Mouse (Mus musculus) G1E (cell line): ENCODE results near the gene Krit1. TPM values are rescaled to one million over a fixed set of nuclear protein-coding genes. Genes with fewer than 3 reads are reported as not detected.

ENCODE experiments used
- ATAC-seq: 2 replicates; pipeline ENCODE4 v1.8.0; 2016; ENCODE audit warnings: mild to moderate bottlenecking; ENCODE audit not compliant: insufficient number of reproducible peaks, poor library complexity, low FRiP score, severe bottlenecking; ENCODE audit errors: extremely low read depth
- DNase-seq: peaks from one replicate; pipeline ENCODE4 v3.0.0; 2012; ENCODE audit warnings: low spot score
- H3K27me3 ChIP-seq: 2 replicates; pipeline ENCODE4 v1.6.1; 2012; ENCODE audit warnings: mild to moderate bottlenecking, low read length, inconsistent platforms; ENCODE audit not compliant: insufficient read depth
- H3K36me3 ChIP-seq: replicated peaks from 2 replicates; pipeline ENCODE3; 2012; ENCODE audit warnings: mild to moderate bottlenecking, inconsistent platforms
- H3K4me1 ChIP-seq: 2 replicates; pipeline ENCODE4 v1.6.1; 2012; ENCODE audit warnings: low read depth, low read length, inconsistent platforms, mixed read lengths; ENCODE audit not compliant: insufficient read depth
- H3K4me3 ChIP-seq: 2 replicates; pipeline ENCODE4 v1.5.1; 2012; ENCODE audit warnings: low read depth, mild to moderate bottlenecking, inconsistent platforms, low read length, moderate library complexity, mixed read lengths
- H3K9me3 ChIP-seq: replicated peaks from 2 replicates; pipeline ENCODE4 v1.6.1; 2012; ENCODE audit warnings: inconsistent platforms
- CTCF ChIP-seq: IDR thresholded peaks from 2 replicates; pipeline ENCODE4 v1.5.1; 2012; ENCODE audit warnings: low read depth, low read length, inconsistent platforms, mixed read lengths
- GATA1 ChIP-seq: IDR thresholded peaks from 2 replicates; pipeline ENCODE4 v1.6.1; 2012; ENCODE audit warnings: borderline replicate concordance, low read length, inconsistent platforms, mixed read lengths
- GATA2 ChIP-seq: IDR thresholded peaks from 2 replicates; pipeline ENCODE4 v1.6.1; 2012; ENCODE audit warnings: low read depth, low read length, inconsistent platforms, borderline replicate concordance
- POLR2AphosphoS5 ChIP-seq: IDR thresholded peaks from 2 replicates; pipeline ENCODE4 v1.6.1; 2012; ENCODE audit warnings: low read depth, low read length, inconsistent platforms; ENCODE audit not compliant: insufficient replicate concordance
- TAL1 ChIP-seq: conservative IDR thresholded peaks from 2 replicates; pipeline ENCODE4 v1.6.1; 2012; ENCODE audit warnings: low read depth, low read length, inconsistent platforms, mixed read lengths
- polyA plus RNA-seq: library from polyadenylated mRNA; stranded (reverse); fragments of >175 nt; gene quantifications from 2 replicates; pipeline ENCODE4 v1.2.3, GENCODE M21; 2012
- total RNA-seq, 2 experiments: library from RNA; stranded (forward) in 1 of 2; stranded (reverse) in 1 of 2; fragments of 200-1000 nt in 1 of 2; fragments of >200 nt in 1 of 2; fragmentation: Nextera tagmentation in 1 of 2; gene quantifications; 2 replicates each; pipeline ENCODE4 v1.2.3; 2014 to 2017

The Krit1 gene
- total RNA-seq (2014; fragmentation: Nextera tagmentation) (156 and 166 TPM in 2 replicates), total RNA-seq (2017) (92.7 and 94.1 TPM in 2 replicates), polyA plus RNA-seq (8.2 and 8.4 TPM in 2 replicates)

DNA sequence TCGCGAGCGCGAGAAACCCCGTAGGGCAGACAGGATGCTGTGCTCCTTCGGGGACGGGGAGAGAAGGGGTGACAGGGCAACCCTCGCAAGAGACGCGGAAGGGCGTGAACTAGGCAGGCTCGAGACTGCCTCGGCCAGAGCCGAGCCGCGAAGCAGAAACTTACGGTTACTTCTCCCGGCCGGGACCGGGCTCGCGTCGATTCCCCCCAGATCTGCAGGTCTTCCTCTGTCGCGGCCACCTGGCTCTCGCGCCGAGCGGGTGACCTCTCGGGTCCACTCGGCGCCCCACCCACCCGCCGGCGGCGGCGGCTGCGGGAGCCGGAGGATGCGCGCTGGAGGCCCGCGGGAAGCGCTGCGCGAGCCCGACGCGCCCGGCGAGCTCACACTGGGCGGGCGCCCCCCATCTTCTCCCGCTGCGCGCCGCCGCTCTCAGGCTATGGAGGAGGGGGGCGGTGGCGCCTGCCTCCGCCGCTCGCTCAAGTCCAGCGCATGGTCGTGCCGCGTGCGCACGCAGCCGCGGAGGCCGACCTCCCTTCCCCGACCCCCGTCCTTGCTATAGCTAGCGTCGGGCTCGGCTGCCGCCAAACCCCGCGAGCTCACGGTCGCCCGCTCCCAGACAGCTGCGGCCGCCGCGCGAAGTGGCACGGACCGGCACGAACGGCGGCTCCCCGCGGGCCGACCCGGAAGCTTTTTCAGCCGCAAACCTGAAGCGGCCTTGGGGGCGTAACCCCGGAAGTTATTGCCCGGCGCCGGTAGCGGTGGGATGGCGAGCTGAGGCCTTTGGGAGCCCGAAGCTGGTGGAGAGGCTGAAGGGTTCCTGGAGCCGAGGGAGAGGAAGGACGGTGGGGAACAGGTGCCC lies at the start of gene Krit1, which contains the start of gene Ankib1:
Krit1 (plus strand) TSS at position 752 of the 859 bp plus-strand sequence.
Ankib1 (minus strand) TSS at position 493 of the 859 bp plus-strand sequence.
- peak within 1 kb of the TSS; percentile 97 for H3K4me3 ChIP-seq
- peak; percentile 61 for ATAC-seq
- peaks cover 23% of the 10 kb centered on the region for H3K4me1 ChIP-seq
- DNase-seq = peak; percentile 67
- H3K27me3 ChIP-seq = no peaks in the 10 kb centered on the region
- peaks cover 11% of the 10 kb centered on the region for H3K36me3 ChIP-seq
- TF ChIP-seq POLR2AphosphoS5 = no peak
- no peak for TF ChIP-seq GATA1
- no peak for TF ChIP-seq TAL1
- no peak for TF ChIP-seq GATA2
- no peak for TF ChIP-seq CTCF
- H3K9me3 ChIP-seq = no peaks in the 10 kb centered on the region

- no peak overlapping the region for H3K4me3 ChIP-seq
- TF ChIP-seq TAL1 (no peak), GATA2 (no peak), POLR2AphosphoS5 (no peak), GATA1 (no peak), CTCF (no peak)
- ATAC-seq = no peak
- peaks cover 31% of the 10 kb centered on the region for H3K36me3 ChIP-seq
- H3K27me3 ChIP-seq = no peaks in the 10 kb centered on the region
- no peaks in the 10 kb centered on the region for H3K9me3 ChIP-seq
- DNase-seq = no peak
- 0 out of 2 replicates have a peak, but pooled peaks cover 2% of the 10 kb centered on the region for H3K4me1 ChIP-seq
These were observed 31.5 kb upstream of the Krit1 start for GRCm38 (mm10) chr5:3771512-3771911.

DNA sequence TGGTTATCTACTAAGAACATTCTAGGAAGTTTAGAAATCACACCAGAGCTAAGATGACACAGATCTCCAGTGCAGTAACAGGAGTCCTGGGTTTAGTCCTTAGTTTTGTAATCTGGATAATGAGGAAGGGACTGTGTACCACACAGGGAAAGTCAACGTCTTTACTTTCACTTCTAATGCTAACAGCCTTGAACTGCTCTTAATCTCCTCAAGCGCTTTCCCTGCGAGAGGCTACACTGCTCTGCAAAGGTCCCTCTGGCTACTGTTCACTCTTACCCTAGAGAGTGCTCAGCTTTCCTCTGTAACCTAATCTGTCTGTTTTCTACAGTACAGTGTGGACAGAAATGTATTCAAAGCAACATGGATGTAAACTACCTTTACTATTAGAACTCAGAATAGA lies 31.0 kb upstream of the Krit1 start:
- no peaks in the 10 kb centered on the region for H3K27me3 ChIP-seq

GRCm38 (mm10) chr5:3782670-3783069 lies 20.3 kb upstream of the Krit1 start:
- 0 out of 2 replicates have a peak, but pooled peaks have one; percentile 16 for TF ChIP-seq CTCF
- TF ChIP-seq GATA1 = no peak
- ATAC-seq = no peak

More for the DNA sequence above, 31.0 kb upstream of the Krit1 start:
- Histone ChIP-seq H3K4me1 (0 out of 2 replicates have a peak, but pooled peaks cover 2% of the 10 kb centered on the region), H3K9me3 (no peaks in the 10 kb centered on the region), H3K4me3 (no peak overlapping the region), H3K36me3 (peaks cover 27% of the 10 kb centered on the region)
- TF ChIP-seq GATA2 = no peak
- TF ChIP-seq GATA1 = no peak
- no peak for TF ChIP-seq CTCF
- TF ChIP-seq POLR2AphosphoS5 = no peak
- no peak for TF ChIP-seq TAL1
- ATAC-seq (no peak), DNase-seq (no peak)

DNA sequence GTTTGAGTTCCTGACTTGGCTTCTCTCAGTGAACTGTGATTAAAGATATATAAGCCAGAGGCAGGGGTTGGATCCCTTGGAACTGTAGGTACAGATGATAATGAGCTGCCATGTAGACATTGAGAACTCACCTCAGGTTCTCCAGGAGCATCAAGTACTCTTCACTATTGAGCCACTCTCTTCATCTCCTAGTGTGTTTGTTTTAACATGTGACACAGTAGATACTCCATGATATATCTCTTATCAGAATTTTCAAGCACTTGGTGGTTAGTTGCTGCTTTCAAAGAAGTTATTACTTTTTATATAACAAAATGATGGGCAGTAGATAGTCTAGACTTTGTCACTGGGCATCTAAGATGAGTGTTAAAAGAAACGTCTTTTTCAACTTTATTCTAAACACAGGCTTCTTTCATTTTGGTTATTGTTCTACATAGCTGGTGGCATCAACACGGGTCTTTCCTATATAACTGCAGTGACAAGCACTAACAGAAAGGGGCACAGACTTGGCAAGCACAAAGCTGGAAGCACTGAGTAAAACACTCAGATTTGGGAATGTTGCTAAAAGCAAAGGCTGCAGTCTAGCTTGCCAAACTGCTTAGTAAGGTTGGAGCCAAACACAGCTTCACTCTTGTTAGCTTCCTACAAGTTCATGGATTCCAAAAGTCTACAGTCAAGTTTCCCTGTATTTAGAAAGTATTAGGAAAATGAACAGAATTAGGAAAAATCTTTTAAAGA lies 18.9 kb upstream of the Krit1 start:
- DNase-seq (no peak), ATAC-seq (no peak; the same call in 1 of the 2 replicates)
- TF ChIP-seq POLR2AphosphoS5 = no peak
- TF ChIP-seq TAL1 = no peak
- TF ChIP-seq GATA2 = no peak
- TF ChIP-seq GATA1 = no peak
- TF ChIP-seq CTCF = no peak
- Histone ChIP-seq H3K27me3 (no peaks in the 10 kb centered on the region), H3K36me3 (peaks cover 21% of the 10 kb centered on the region), H3K9me3 (no peaks in the 10 kb centered on the region), H3K4me1 (peaks cover 14% of the 10 kb centered on the region), H3K4me3 (no peak overlapping the region)

More at GRCm38 (mm10) chr5:3782670-3783069, 20.3 kb upstream of the Krit1 start:
- peaks cover 14% of the 10 kb centered on the region for H3K4me1 ChIP-seq
- H3K27me3 ChIP-seq = no peaks in the 10 kb centered on the region
- H3K36me3 ChIP-seq = peaks cover 25% of the 10 kb centered on the region
- no peak for DNase-seq
- H3K9me3 ChIP-seq = no peaks in the 10 kb centered on the region
- no peak overlapping the region for H3K4me3 ChIP-seq

- DNase-seq (no peak), ATAC-seq (no peak)
- Histone ChIP-seq H3K4me3 (no peak overlapping the region), H3K27me3 (no peaks in the 10 kb centered on the region), H3K36me3 (peaks cover 21% of the 10 kb centered on the region), H3K9me3 (no peaks in the 10 kb centered on the region), H3K4me1 (peaks cover 14% of the 10 kb centered on the region)
- TF ChIP-seq GATA2 (no peak), CTCF (no peak), TAL1 (no peak)
These were observed 18.1 kb upstream of the Krit1 start for GRCm38 (mm10) chr5:3784751-3785496.
